Mouse (Mus musculus) monocyte, adult 5-6 weeks (primary cell): ENCODE data around the gene Matn4. TPM values are rescaled to one million over a fixed set of nuclear protein-coding genes. Genes with fewer than 3 reads are reported as not detected.

Source experiments
- ATAC-seq: fragments of 153-309, 156-312 bp; replicated peaks from 2 replicates; pipeline ENCODE4 v1.8.0; 2017; ENCODE audit warnings: mild to moderate bottlenecking; ENCODE audit not compliant: low TSS enrichment, insufficient number of reproducible peaks, severe bottlenecking, poor library complexity, low FRiP score
- total RNA-seq: library from RNA; stranded (forward); fragments of 200-1000, 200-491, 200-594 nt; gene quantifications from 3 replicates; pipeline ENCODE4 v1.2.3, GENCODE M21; 2017

Matn4 gene
- total RNA-seq, 1 experiment from 2014 or later, result not detected

- no peak for ATAC-seq
These were observed 32.8 kb upstream of the Matn4 start for GRCm38 (mm10) chr2:164437710-164438109.

- no peak for ATAC-seq
These were observed 32.0 kb upstream of the Matn4 start for GRCm38 (mm10) chr2:164436961-164437360.

- ATAC-seq, result no peak
These were observed 31.4 kb upstream of the Matn4 start for GRCm38 (mm10) chr2:164436215-164436913.

GRCm38 (mm10) chr2:164435216-164436090 lies 30.5 kb upstream of the Matn4 start:
- no peak for ATAC-seq

GRCm38 (mm10) chr2:164434681-164435080 lies 29.7 kb upstream of the Matn4 start:
- ATAC-seq, result no peak

- no peak for ATAC-seq
These were observed 28.4 kb upstream of the Matn4 start for GRCm38 (mm10) chr2:164433278-164433895.

GRCm38 (mm10) chr2:164432541-164433191 lies 27.7 kb upstream of the Matn4 start:
- ATAC-seq, result no peak

- no peak for ATAC-seq
These were observed 26.9 kb upstream of the Matn4 start for GRCm38 (mm10) chr2:164431676-164432465.

GRCm38 (mm10) chr2:164430697-164431096 lies 25.7 kb upstream of the Matn4 start:
- no peak for ATAC-seq

- no peak for ATAC-seq
These were observed 25.1 kb upstream of the Matn4 start for GRCm38 (mm10) chr2:164429881-164430615.

GRCm38 (mm10) chr2:164428451-164428850 lies 23.5 kb upstream of the Matn4 start:
- ATAC-seq, result no peak

- ATAC-seq, result no peak
These were observed 22.0 kb upstream of the Matn4 start for GRCm38 (mm10) chr2:164426952-164427351.

- ATAC-seq, result no peak
These were observed 21.2 kb upstream of the Matn4 start for GRCm38 (mm10) chr2:164426121-164426520.

GRCm38 (mm10) chr2:164425401-164425800 lies 20.4 kb upstream of the Matn4 start:
- ATAC-seq, result no peak

- ATAC-seq, result no peak
These were observed 19.4 kb upstream of the Matn4 start for GRCm38 (mm10) chr2:164424406-164424805.

- ATAC-seq, result no peak
These were observed 18.5 kb upstream of the Matn4 start for GRCm38 (mm10) chr2:164423464-164423863.

GRCm38 (mm10) chr2:164422675-164423393 lies 17.9 kb upstream of the Matn4 start:
- ATAC-seq, result no peak
